Mouse (Mus musculus): ENCODE data around the gene Bbip1. TPM values are rescaled to one million over a fixed set of nuclear protein-coding genes. Genes with fewer than 3 reads are reported as not detected.
A peak's percentile ranks its signal among the peaks of the same experiment; 100 is the strongest.
"Not testable (repeated sequence)": the region's sequence is repeated elsewhere in the genome, so short reads cannot be mapped to it uniquely, and the experiment has no call there.

The Bbip1 gene
- total RNA-seq (2021) = 10 to 100 TPM; 58.4 to 58.6 TPM

- intact Hi-C loops (cut with DNase I) = no loop called here
- DNase-seq (ENCODE audit: low spot score in 2 of 2) = peak; percentile 97 to 100
Observed at GRCm38 (mm10) chr19:53943802-53944785, at the start of gene Bbip1, which contains the start of gene Shoc2. Gene Bbip1, minus strand, starts transcription at chr19:53944627. Gene Shoc2, plus strand, starts transcription at chr19:53944306.

GRCm38 (mm10) chr19:53993860-53994259 lies 49.4 kb upstream of the Bbip1 start:
- no peak for DNase-seq (ENCODE audit: low spot score in 2 of 2)
- intact Hi-C loops (cut with DNase I) = no loop called here

- intact Hi-C loops (cut with DNase I) = no loop called here
- peak in 1 of 2 experiments; percentile 61 for DNase-seq (ENCODE audit: low spot score in 2 of 2)
Observed at GRCm38 (mm10) chr19:53990538-53990937, 46.1 kb upstream of the Bbip1 start.

GRCm38 (mm10) chr19:53984628-53985027 lies 40.2 kb upstream of the Bbip1 start:
- intact Hi-C loops (cut with DNase I) = no loop called here
- no peak for DNase-seq (ENCODE audit: low spot score in 2 of 2)

- DNase-seq (ENCODE audit: low spot score in 2 of 2) = no peak
- intact Hi-C loops (cut with DNase I) = no loop called here
Observed at GRCm38 (mm10) chr19:53983336-53983735, 38.9 kb upstream of the Bbip1 start.

- intact Hi-C loops (cut with DNase I) = no loop called here
- DNase-seq (ENCODE audit: low spot score in 2 of 2) = no peak
Observed at GRCm38 (mm10) chr19:53982041-53982440, 37.6 kb upstream of the Bbip1 start.

- DNase-seq (ENCODE audit: low spot score in 2 of 2) = no peak
- intact Hi-C loops (cut with DNase I) = no loop called here
Observed at GRCm38 (mm10) chr19:53973656-53974055, 29.2 kb upstream of the Bbip1 start.

- intact Hi-C loops (cut with DNase I) = no loop called here
- DNase-seq (ENCODE audit: low spot score in 2 of 2) = no peak
Observed at GRCm38 (mm10) chr19:53971938-53972337, 27.5 kb upstream of the Bbip1 start.

- intact Hi-C loops (cut with DNase I) = no loop called here
- no peak for DNase-seq (ENCODE audit: low spot score in 2 of 2)
Observed at GRCm38 (mm10) chr19:53969226-53969625, 24.8 kb upstream of the Bbip1 start.

- intact Hi-C loops (cut with DNase I) = no loop called here
Observed at GRCm38 (mm10) chr19:53964910-53965633, 20.6 kb upstream of the Bbip1 start.

GRCm38 (mm10) chr19:53964347-53964746 lies 19.9 kb upstream of the Bbip1 start:
- intact Hi-C loops (cut with DNase I); DNase-seq (ENCODE audit: low spot score in 2 of 2): not testable (repeated sequence)

More at GRCm38 (mm10) chr19:53964910-53965633, 20.6 kb upstream of the Bbip1 start:
- no peak for DNase-seq (ENCODE audit: low spot score in 2 of 2)

GRCm38 (mm10) chr19:53962511-53962910 lies 18.1 kb upstream of the Bbip1 start:
- DNase-seq (ENCODE audit: low spot score in 2 of 2) = no peak
- intact Hi-C loops (cut with DNase I) = no loop called here

- DNase-seq (ENCODE audit: low spot score in 2 of 2) = no peak
- intact Hi-C loops (cut with DNase I) = no loop called here
Observed at GRCm38 (mm10) chr19:53957513-53957912, 13.1 kb upstream of the Bbip1 start.

- intact Hi-C loops (cut with DNase I) = loop anchor here (5.0 kb wide), 1 partner anchor 1117 kb away; no protein-coding TSS in a partner anchor
- peak; percentile 24 to 34 for DNase-seq (ENCODE audit: low spot score in 2 of 2)
Observed at GRCm38 (mm10) chr19:53945171-53946042, 980 bp upstream of the Bbip1 start.

GRCm38 (mm10) chr19:53944786-53945169 lies 351 bp upstream of the Bbip1 start:
- intact Hi-C loops (cut with DNase I) = loop anchor here (5.0 kb wide), 1 partner anchor 1118 kb away; no protein-coding TSS in a partner anchor
- no peak for DNase-seq (ENCODE audit: low spot score in 2 of 2)

- DNase-seq (ENCODE audit: low spot score in 2 of 2) = no peak
- intact Hi-C loops (cut with DNase I) = no loop called here
Observed at GRCm38 (mm10) chr19:53942342-53942741, 2.1 kb downstream of the Bbip1 start.

- intact Hi-C loops (cut with DNase I) = no loop called here
- no peak for DNase-seq (ENCODE audit: low spot score in 2 of 2)
Observed at GRCm38 (mm10) chr19:53941139-53941538, 3.3 kb downstream of the Bbip1 start.

- DNase-seq (ENCODE audit: low spot score in 2 of 2) = no peak
- intact Hi-C loops (cut with DNase I) = no loop called here
Observed at GRCm38 (mm10) chr19:53939467-53939866, 5.0 kb downstream of the Bbip1 start.

- intact Hi-C loops (cut with DNase I) = no loop called here
- no peak for DNase-seq (ENCODE audit: low spot score in 2 of 2)
Observed at GRCm38 (mm10) chr19:53934046-53934445, 10.4 kb downstream of the Bbip1 start.
